Mouse (Mus musculus): ENCODE results near the gene Acta1.

- TF ChIP-seq EP300 (IDR thresholded peaks at IDR 0.05) = no peak
- no peak; the same call in 1 of the 2 replicates for TF ChIP-seq CTCF (IDR thresholded peaks at IDR 0.05)
Measured at GRCm38 (mm10) chr8:123858574-123858940, 36.0 kb downstream of the Acta1 start.

Data from lung, postnatal 0 days (tissue).